Mouse (Mus musculus): Measurements from ENCODE around the gene Sun3.
A peak's percentile ranks its signal among the peaks of the same experiment; 100 is the strongest.

Gene Sun3

DNA sequence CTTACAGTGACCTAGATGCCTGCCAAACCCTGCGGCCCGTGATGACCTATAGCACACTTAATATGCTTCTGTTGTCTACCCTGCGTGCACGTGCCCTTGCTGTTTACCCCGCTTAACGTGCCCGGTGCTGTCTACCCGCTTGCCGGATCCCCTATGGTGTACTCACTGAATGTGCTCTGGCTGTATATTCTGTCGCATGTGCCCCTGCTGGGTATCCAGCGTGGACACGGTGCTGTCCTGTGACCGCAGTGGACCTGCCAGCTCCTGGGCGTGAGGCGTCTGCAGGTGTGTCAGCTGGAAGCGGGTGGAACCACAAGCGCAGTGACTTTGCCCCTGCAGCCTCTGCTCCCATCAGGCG is at the start of gene Sun3:
Sun3 (minus strand) TSS at position 289 of the 358 bp plus-strand sequence.
- no peak for DNase-seq

GRCm38 (mm10) chr11:9076444-9076843 is 27.7 kb upstream of the Sun3 start:
- no peak for DNase-seq

GRCm38 (mm10) chr11:9060484-9060883 is 11.7 kb upstream of the Sun3 start:
- no peak for DNase-seq

GRCm38 (mm10) chr11:9060029-9060428 is 11.2 kb upstream of the Sun3 start:
- no peak for DNase-seq

DNA sequence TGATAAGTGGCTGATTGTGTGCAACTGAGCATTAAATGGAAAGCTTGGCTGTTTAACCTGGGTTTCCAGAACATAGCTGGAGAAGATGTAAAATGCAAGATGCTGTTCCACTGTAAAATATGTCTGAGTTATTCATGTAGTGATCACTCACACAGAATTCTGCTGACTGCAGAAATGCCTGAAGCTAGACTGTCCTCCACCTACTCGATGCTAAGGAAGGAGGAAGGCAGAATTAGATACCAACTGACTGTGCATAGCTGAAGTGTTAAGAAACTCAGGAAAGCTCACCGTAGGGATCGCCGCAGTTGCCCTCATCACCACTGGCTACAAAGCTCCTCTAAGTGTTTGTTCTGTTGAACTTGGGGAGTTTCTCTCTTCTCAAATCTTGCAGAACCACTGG is 8.9 kb upstream of the Sun3 start:
- no peak for DNase-seq

DNA sequence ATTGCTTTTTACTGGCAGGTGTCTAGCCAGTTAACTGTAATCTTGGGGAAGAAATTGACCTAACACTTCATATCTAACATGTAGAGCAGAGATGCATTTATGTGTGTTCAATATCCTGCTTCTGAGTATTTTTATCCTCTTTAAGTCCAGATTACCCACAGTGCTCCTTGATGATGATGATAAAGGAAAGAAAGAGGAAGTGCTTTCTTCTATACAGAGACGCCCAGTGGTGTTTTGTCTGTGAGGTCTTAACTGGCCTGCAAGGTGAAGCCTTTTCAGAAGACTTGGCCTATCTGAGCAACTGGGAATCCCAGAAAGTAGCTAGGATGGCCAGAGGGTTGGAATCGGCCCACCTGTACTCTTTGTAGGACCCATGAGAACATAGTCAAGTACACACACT is 8.1 kb upstream of the Sun3 start:
- no peak for DNase-seq

DNA sequence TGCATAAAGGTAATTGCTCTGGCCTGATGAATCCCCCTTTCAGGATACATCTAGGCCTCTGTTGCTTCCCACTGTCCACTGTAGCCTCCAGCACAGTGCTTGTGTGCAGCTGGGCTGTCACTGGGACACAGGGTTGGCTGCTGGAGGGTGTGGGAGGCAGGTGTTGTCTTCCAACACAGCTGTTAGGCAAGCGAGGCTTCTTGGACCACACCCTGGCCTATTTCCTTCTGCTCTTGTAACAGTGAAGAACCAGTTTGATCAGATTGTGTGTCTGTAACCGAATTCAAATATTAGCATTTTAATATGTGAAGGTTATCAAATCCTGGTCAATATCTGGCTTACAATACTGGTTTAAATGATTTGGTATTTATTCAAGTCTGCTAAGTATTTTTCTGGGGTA is 3.1 kb upstream of the Sun3 start:
- DNase-seq: no peak

- no peak for DNase-seq
These were observed 1.4 kb upstream of the Sun3 start for GRCm38 (mm10) chr11:9050241-9050640.

GRCm38 (mm10) chr11:9048011-9048702 is 634 bp downstream of the Sun3 start, which contains the start of gene Gm11992:
Gene Gm11992, plus strand, starts transcription at chr11:9048594.
- peak; percentile 40 to 54 for DNase-seq

GRCm38 (mm10) chr11:9047044-9047443 is 1.7 kb downstream of the Sun3 start:
- DNase-seq: no peak

DNA sequence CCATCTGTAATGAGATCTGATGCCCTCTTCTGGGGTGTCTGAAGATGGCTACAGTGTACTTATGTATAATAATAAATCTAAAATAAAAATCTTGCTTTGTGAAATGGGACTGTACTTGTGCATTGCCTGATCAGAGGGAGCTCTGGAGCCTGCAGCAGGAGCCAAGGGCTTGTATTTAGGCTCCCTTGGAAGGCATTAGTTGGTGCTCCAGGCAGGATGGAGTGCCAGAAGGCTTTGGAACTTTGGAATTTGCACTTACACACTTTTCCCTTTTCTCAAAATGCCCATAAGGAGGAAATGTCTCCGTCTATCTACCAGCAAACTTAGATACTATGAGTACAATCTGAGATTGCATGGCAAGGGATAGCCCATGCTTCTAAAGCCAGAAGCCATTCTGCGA is 2.2 kb downstream of the Sun3 start:
- DNase-seq: no peak

DNA sequence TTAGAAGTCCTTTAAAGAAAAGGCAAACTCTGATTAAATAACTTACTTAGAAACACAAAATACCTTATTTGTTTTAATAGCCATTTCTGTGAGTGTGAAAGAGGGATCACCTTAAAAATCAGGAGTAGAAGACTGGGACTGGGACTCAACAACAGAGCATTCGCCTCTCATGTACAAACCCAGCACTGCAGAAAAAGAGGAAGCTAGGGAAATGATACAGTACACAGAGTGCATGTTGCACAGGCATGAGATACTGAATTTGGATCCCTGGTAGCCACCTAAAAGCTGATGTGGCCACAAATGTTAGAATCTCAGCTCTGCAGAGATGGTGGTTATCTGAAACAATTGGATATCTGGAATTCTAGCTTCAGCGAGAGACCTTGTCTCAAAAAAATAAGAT is 17.3 kb downstream of the Sun3 start:
- DNase-seq: no peak

DNA sequence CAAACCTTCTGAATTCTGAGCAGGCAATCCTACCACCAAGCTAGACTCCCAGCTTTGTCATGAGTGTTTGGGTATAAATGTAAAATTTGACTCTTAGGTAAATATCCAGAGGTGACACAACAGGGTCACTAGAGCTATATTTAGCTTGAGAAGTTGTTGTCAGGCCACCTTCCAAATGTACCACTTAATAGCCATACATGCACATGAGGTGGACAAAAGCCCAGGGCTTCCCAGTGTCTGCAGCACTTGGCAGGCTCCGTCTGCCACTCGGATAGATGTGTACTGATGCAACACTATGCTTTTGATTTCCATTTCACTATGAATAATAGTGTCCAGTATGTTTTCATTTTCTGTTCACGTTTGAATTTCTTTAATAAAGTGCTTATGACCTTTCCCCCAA is 23.6 kb downstream of the Sun3 start:
- DNase-seq: no peak

DNA sequence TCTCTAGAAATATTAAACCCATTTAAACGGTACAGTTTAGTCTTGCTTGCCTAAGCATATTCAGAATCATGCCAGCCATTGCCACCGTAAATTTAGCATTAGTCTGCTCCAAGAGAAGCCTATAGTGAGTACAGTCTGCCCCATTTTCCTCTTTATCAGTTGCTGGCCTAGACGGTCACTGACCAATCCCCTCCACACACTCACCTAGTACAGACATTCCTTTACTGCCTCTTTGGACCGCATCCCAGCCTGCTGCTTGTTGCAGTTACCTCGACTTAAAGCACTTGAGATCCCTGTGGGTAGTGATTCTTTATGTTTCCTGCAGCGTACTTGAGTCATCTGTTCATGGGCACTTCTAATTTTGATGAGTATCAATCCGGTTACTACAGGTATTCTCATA is 24.0 kb downstream of the Sun3 start:
- DNase-seq: no peak

DNA sequence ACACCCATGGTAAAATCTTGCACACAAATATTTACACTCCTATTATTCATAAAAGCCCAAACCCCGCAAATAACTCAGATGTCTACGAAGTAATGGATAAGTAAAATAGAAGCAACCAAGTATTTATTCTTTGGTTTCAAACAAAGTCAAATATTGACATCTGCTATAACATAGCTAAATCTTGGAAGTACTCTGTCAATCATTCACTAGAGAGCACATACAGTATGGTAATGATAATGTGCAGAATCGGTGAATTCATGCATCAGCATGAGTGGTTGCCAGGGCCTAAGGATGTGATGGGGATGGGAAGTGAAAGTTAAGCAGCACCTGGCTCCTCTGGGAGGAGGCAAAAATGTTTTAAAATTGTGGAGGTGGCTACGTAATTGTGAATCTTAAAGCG is 28.6 kb downstream of the Sun3 start:
- DNase-seq: no peak

- DNase-seq: no peak
These were observed 30.1 kb downstream of the Sun3 start for GRCm38 (mm10) chr11:9018491-9019267.

- DNase-seq: no peak
These were observed 34.1 kb downstream of the Sun3 start for GRCm38 (mm10) chr11:9014740-9015139.

DNA sequence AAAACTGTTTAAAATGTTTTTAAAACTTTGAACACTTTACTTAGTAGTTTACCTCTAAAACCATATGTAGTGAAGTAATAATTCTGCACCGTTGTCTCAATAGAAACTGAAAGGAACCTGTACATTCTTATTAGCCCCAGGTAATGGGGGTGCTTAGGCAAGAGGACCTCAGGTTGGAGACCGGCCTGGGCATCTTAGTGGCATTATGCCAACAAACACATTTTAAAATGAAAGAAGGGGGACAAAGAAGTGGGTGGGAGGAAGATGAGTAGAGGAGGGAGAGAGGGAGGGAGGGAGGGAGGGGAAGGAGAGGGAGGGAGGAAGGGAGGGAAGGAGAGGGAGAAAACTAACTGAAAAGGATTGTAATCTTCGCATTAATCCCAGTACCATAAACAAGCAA is 37.4 kb downstream of the Sun3 start:
- no peak for DNase-seq

GRCm38 (mm10) chr11:9010853-9011339 is 37.9 kb downstream of the Sun3 start, which contains the start of gene Hus1:
Gene Hus1, minus strand, starts transcription at chr11:9011191.
- peak; percentile 59 to 64 for DNase-seq

DNA sequence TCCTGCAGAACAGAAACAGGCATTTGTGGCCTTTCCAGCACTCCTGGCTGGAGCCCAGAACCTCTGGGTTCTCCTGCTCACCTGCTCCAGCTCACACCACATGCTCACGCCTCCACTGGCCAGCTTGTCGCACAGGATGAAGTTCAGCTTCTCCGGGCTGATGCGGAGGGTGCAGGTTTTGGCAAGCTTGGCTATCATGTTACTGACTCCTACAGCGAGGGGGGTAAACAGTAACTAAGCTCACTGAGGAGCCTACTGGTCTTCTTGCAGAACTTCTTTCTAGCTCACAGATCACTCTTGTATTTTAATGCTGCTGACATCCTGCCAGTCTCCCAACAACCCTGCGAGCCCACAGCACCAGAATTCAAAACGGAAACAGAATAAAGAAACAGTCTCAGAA is 38.4 kb downstream of the Sun3 start:
- peak in 1 of 2 experiments; percentile 11 for DNase-seq

DNA sequence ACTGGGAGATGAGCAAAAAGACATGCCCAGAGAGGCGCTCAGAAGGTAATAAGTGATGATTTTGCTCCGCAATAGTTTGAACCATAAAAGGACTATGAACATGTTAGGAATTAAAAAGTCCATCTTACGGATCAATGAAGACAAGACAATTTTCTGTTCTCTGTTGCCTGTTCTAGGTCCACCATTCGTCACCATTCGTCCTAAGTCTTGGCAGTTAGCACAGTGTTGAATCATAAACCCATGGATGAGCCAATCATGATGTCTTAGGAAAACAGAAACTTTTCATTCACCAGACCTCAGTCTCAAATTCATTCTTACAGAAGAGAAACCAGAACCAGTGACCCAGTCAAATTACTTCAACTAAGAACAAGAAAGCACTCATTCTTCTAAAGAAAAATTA is 40.0 kb downstream of the Sun3 start:
- DNase-seq: no peak

DNA sequence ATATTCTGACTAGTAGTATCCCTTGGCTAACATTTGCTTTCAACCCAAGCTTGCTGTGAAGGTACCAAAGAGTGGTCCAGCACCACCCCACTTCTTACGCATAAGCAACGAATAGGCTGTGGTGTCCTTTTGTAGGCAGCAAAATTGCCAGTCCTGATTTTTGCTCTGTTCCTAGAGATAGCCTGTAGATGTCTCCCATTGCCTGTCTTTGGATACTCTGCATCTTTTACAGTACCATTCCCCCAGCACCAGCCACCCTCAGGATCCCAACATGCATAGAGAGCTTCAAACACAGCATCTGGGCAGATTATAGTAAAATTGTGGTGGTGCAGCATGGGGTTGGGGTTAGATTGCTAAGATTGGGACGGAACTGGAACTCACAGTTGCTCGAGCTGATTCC is 60.7 kb downstream of the Sun3 start:
- no peak for DNase-seq

DNA sequence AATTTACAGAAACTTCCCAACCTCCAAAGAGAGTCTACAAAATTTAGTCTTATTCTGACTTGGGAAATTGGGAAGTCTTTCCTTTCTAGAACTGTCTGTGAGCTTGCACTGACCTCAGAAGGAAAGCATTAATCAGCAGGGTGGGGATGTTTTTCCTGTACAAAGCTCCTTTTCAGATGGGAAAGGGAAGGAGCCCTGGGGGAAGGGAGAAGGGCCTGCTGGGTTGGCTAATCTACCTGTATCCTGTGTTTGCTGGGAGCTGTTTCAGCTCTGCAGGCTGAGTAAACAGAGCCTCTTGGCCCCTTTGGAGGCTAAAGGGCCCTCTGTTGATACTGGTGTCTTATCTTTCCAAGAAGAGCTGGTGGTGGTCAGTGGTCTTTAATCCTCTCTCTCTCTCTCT is 62.7 kb downstream of the Sun3 start:
- no peak for DNase-seq

GRCm38 (mm10) chr11:8983237-8983861 is 65.4 kb downstream of the Sun3 start:
- DNase-seq: peak; percentile 15 to 32

Data from thymus, adult 18-20 months (tissue).